Mouse (Mus musculus): ENCODE data around the gene Prkn. TPM values are rescaled to one million over a fixed set of nuclear protein-coding genes. Genes with fewer than 3 reads are reported as not detected.

Prkn gene
- polyA plus RNA-seq, 1 experiment from 2014 or later: 0.96 TPM

- H3K27me3 ChIP-seq (replicated peaks; ENCODE audit: control insufficient read depth, insufficient read depth, low read length): no peaks in the 10 kb centered on the region
- H3K4me2 ChIP-seq (replicated peaks; ENCODE audit: low read depth): no peak overlapping the region
- no peaks in the 10 kb centered on the region for H3K36me3 ChIP-seq (ENCODE audit: control insufficient read depth, insufficient read depth)
- no peak overlapping the region for H3K4me3 ChIP-seq (ENCODE audit: low read depth, low read length)
- H3K9ac ChIP-seq (ENCODE audit: low read depth, low read length): no peak overlapping the region
- no peak for TF ChIP-seq CTCF (IDR thresholded peaks at IDR 0.05; ENCODE audit: low read depth)
- H3K27ac ChIP-seq (ENCODE audit: low read depth, low read length): no peak overlapping the region
- ATAC-seq: no peak
- H3K4me1 ChIP-seq (replicated peaks; ENCODE audit: control insufficient read depth, insufficient read depth, low read length): no peaks in the 10 kb centered on the region
- no peaks in the 10 kb centered on the region for H3K9me3 ChIP-seq (ENCODE audit: control insufficient read depth)
- WGBS: 88% methylated on average over 9 of the region's 9 CpGs
These were observed 733.5 kb downstream of the Prkn start for GRCm38 (mm10) chr17:11573666-11574065.

DNA sequence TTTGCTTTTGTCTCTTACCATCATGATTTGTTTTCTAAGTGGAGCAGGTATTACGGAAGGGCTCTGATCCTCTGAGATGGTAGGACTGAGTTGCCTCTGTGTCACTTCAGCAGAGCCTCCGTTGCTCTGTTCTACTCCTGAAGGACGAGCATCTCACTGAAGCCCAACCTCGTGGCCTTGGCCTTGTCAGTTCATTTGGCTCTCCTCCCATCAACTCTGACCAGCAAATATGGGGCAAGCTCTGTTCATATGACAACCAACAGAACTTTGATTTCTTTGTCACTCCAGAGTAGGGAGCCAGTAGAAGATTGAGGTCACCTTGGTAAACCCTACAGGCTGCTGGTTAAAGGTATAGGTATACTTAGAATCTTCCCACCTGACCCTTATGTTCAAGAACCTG lies 745.3 kb downstream of the Prkn start:
- Histone ChIP-seq H3K27me3 (replicated peaks; ENCODE audit: control insufficient read depth, insufficient read depth, low read length) (no peaks in the 10 kb centered on the region), H3K4me1 (replicated peaks; ENCODE audit: control insufficient read depth, insufficient read depth, low read length) (no peaks in the 10 kb centered on the region), H3K9ac (ENCODE audit: low read depth, low read length) (no peak overlapping the region), H3K27ac (ENCODE audit: low read depth, low read length) (no peak overlapping the region), H3K4me3 (ENCODE audit: low read depth, low read length) (no peak overlapping the region), H3K4me2 (replicated peaks; ENCODE audit: low read depth) (no peak overlapping the region), H3K36me3 (ENCODE audit: control insufficient read depth, insufficient read depth) (no peaks in the 10 kb centered on the region), H3K9me3 (ENCODE audit: control insufficient read depth) (no peaks in the 10 kb centered on the region)
- no peak for ATAC-seq
- no peak for TF ChIP-seq CTCF (IDR thresholded peaks at IDR 0.05; ENCODE audit: low read depth)
- 76% methylated on average over 4 of the region's 4 CpGs for WGBS

GRCm38 (mm10) chr17:11607931-11608330 lies 767.7 kb downstream of the Prkn start:
- H3K4me2 ChIP-seq (replicated peaks; ENCODE audit: low read depth): no peak overlapping the region
- no peaks in the 10 kb centered on the region for H3K27me3 ChIP-seq (replicated peaks; ENCODE audit: control insufficient read depth, insufficient read depth, low read length)
- no peaks in the 10 kb centered on the region for H3K9me3 ChIP-seq (ENCODE audit: control insufficient read depth)
- H3K9ac ChIP-seq (ENCODE audit: low read depth, low read length): no peak overlapping the region
- 91% methylated on average over 5 of the region's 5 CpGs for WGBS
- no peak for TF ChIP-seq CTCF (IDR thresholded peaks at IDR 0.05; ENCODE audit: low read depth)
- H3K4me3 ChIP-seq (ENCODE audit: low read depth, low read length): no peak overlapping the region
- ATAC-seq: no peak
- no peaks in the 10 kb centered on the region for H3K36me3 ChIP-seq (ENCODE audit: control insufficient read depth, insufficient read depth)
- H3K4me1 ChIP-seq (replicated peaks; ENCODE audit: control insufficient read depth, insufficient read depth, low read length): no peaks in the 10 kb centered on the region
- no peak overlapping the region for H3K27ac ChIP-seq (ENCODE audit: low read depth, low read length)

DNA sequence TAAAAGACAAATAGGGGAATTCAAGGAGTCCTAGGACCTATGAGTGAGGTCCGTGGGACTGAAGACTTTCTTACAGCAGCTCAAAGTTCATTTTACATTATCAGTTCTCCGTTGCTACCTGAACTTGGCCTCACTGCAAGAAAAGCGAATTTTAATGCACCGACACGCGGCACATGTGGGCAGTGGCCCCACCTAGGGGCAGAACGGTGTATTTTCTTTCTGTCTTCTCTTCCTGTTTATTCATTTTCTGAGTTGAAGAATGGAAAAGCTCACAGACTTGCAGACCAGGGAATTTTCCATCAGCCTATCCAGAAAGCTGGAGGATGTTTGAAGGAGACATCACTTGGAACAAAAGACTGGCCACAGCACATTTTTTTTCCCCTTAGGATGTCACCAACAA lies 771.3 kb downstream of the Prkn start:
- no peak overlapping the region for H3K4me3 ChIP-seq (ENCODE audit: low read depth, low read length)
- 5% methylated on average over 7 of the region's 7 CpGs for WGBS

DNA sequence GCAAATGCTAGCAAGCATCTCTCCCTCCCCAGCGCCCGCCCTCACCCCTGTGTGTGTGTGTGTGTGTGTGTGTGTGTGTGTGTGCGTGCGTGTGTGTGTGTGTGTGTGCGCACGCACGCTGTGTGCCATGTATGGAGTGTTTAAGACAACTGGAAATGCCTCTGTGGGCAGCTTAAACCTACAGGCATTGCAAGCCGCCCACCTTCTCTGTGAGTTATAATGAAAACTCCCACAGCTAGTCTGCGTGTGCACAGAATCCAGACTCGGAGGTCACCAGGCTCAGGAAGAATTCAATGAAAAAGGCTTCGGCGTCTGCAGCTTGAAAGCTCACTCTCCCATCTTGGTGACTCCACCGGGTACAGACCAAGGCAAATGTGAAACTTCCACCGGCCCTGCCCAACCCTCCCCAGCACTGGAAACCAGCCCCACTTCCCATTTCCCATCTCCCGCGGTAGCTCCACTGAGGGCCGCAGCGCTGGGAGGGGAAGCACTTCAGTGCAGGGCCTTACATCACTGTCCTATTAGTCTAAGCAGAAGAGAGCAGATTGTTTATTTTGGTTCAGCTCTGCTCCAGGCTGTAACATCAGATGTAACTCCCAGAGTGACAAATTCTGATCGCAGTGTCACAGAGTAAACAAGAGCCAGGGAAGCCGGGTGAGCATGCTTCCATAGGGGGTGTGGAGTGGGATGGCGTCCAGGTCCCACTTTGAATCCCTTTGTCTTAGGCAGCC lies 772.8 kb downstream of the Prkn start:
- Histone ChIP-seq H3K4me3 (ENCODE audit: low read depth, low read length) (no peak overlapping the region), H3K9me3 (ENCODE audit: control insufficient read depth) (no peaks in the 10 kb centered on the region), H3K36me3 (ENCODE audit: control insufficient read depth, insufficient read depth) (no peaks in the 10 kb centered on the region), H3K27ac (ENCODE audit: low read depth, low read length) (no peak overlapping the region), H3K4me2 (replicated peaks; ENCODE audit: low read depth) (peak overlapping the region; percentile 37; the same call in 1 of the 2 replicates), H3K27me3 (replicated peaks; ENCODE audit: control insufficient read depth, insufficient read depth, low read length) (no peaks in the 10 kb centered on the region), H3K4me1 (replicated peaks; ENCODE audit: control insufficient read depth, insufficient read depth, low read length) (no peaks in the 10 kb centered on the region), H3K9ac (ENCODE audit: low read depth, low read length) (no peak overlapping the region)
- TF ChIP-seq CTCF (IDR thresholded peaks at IDR 0.05; ENCODE audit: low read depth): no peak
- 56% methylated on average over 21 of the region's 21 CpGs for WGBS
- no peak for ATAC-seq

More for the DNA sequence above, 771.3 kb downstream of the Prkn start:
- H3K4me2 ChIP-seq (replicated peaks; ENCODE audit: low read depth): no peak overlapping the region
- H3K27me3 ChIP-seq (replicated peaks; ENCODE audit: control insufficient read depth, insufficient read depth, low read length): no peaks in the 10 kb centered on the region
- H3K9me3 ChIP-seq (ENCODE audit: control insufficient read depth): no peaks in the 10 kb centered on the region
- H3K27ac ChIP-seq (ENCODE audit: low read depth, low read length): no peak overlapping the region
- TF ChIP-seq CTCF (IDR thresholded peaks at IDR 0.05; ENCODE audit: low read depth): peak; percentile 81
- no peaks in the 10 kb centered on the region for H3K36me3 ChIP-seq (ENCODE audit: control insufficient read depth, insufficient read depth)
- no peaks in the 10 kb centered on the region for H3K4me1 ChIP-seq (replicated peaks; ENCODE audit: control insufficient read depth, insufficient read depth, low read length)
- ATAC-seq: no peak
- H3K9ac ChIP-seq (ENCODE audit: low read depth, low read length): no peak overlapping the region

GRCm38 (mm10) chr17:11617552-11617951 lies 777.4 kb downstream of the Prkn start:
- Histone ChIP-seq H3K9ac (ENCODE audit: low read depth, low read length) (no peak overlapping the region), H3K36me3 (ENCODE audit: control insufficient read depth, insufficient read depth) (no peaks in the 10 kb centered on the region), H3K4me3 (ENCODE audit: low read depth, low read length) (no peak overlapping the region), H3K4me2 (replicated peaks; ENCODE audit: low read depth) (no peak overlapping the region), H3K9me3 (ENCODE audit: control insufficient read depth) (no peaks in the 10 kb centered on the region), H3K4me1 (replicated peaks; ENCODE audit: control insufficient read depth, insufficient read depth, low read length) (no peaks in the 10 kb centered on the region), H3K27me3 (replicated peaks; ENCODE audit: control insufficient read depth, insufficient read depth, low read length) (no peaks in the 10 kb centered on the region), H3K27ac (ENCODE audit: low read depth, low read length) (no peak overlapping the region)
- WGBS: 65% methylated on average over 2 of the region's 2 CpGs
- ATAC-seq: no peak
- TF ChIP-seq CTCF (IDR thresholded peaks at IDR 0.05; ENCODE audit: low read depth): no peak
